Mouse (Mus musculus) inflammation-experienced regulatory T-cells, adult 6 months (primary cell): Measurements from ENCODE around the gene Tmprss7. TPM values are rescaled to one million over a fixed set of nuclear protein-coding genes. Genes with fewer than 3 reads are reported as not detected.

Experiments used
- ATAC-seq: one replicate; pipeline ENCODE4 v1.8.0; 2017
- polyA plus RNA-seq, 3 experiments: library from polyadenylated mRNA; unstranded; fragments of 100-300 nt; shearing (Covaris generic); gene quantifications; one replicate each; pipeline ENCODE4 v1.2.1; 2017

The Tmprss7 gene
- polyA plus RNA-seq, result not detected

DNA sequence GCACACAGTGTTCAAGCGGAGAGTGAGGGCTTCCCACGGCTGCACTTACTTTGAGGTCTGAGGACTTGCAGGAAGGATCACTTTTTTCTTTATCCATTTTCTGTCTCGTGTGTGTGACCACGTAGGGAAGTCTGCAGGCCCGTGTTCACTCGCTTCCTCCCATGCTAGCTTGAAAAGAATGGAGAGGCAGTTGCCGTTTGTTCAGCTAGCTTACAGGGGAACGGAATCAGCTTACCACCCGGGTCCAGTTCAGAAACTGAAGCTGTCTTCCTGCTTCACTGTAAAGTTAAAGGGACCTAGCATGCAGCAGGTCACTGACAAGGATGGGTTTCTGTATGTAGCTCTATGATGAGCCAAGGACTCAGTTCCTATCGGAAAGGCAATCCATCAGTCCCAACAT is at the start of gene Tmprss7:
Tmprss7 (minus strand) TSS at position 101 of the 400 bp plus-strand sequence.
- no peak for ATAC-seq

DNA sequence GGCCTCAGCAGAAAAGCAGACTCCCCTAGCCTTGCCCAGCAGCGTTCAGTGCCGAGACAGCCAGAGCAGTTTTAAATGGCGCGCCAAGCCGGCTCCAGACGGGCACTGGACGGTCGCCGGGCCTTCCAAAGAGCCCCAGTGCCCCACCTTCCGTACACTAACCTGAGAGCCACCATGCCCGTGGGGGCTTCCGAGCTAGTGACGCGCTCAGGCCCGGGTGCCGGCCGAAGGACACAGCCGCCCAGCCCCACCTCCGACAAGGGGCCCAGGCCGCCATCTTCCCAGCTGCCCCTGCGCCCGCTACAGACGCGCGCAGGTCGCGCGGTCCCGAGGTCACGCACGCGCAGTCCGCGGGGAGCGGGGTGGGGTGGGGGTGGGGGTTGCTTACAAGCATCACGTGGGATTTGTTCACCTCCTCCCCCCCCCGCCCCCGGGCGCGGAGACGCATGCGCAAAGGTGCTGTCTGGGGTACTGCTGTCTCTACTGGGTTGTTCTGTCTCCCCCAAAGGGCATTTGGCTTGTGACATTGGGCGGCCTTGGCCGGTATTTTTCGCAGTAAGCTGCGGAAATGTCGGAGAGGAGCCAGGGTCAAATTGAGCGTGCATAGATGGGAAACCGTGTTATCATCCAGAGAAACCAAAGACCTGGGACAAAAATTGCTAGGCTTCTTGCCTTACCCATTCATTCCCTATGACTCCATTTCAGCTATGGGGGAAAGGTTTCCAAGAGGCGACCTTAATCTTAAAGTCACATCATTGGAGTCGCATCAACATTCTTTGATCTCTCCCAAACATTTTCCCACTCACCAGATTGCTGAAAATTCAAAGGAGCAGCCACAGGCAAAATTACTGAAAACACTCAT is 49.4 kb upstream of the Tmprss7 start, which contains the start of gene Abhd10:
Abhd10 (minus strand) TSS at position 341 of the 862 bp plus-strand sequence.
- ATAC-seq, result peak; percentile 90

DNA sequence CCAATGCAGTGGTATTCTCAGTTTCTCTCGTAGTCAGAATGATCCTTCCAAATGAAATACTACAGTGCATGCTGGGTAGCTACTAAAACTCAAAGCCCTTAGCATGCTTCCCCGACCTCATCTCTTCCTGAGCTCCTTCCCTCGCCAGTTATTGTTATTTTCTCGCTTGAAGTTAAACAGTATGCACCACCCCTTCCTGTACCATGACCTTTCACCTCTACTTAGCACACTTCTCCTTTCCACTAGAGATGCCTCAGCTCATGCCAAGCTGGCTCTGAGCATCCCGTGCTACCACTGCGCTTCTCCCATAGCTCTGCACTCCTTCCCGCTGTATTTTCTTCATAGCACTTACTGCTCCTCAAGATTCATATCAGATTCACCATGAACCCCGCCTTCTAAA is 44.4 kb upstream of the Tmprss7 start:
- no peak for ATAC-seq

DNA sequence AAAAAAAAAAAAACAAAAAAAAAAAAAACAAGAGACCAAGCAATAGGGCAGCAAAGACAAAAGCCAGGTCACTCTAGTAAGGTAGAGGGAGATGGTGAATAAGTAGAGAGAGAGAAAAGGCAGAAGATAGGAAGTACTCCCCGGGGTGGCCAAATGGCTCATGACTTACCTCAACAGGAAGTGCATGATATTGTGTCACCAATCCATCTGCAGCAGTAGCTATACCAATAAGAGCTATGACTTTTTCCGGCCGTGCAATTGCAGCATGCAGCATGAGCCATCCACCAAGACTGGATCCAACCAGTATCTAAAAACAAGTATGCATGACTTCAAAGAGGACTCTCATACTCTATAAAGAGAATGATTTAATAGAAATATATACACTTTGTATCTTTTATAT is 43.3 kb upstream of the Tmprss7 start:
- no peak for ATAC-seq

DNA sequence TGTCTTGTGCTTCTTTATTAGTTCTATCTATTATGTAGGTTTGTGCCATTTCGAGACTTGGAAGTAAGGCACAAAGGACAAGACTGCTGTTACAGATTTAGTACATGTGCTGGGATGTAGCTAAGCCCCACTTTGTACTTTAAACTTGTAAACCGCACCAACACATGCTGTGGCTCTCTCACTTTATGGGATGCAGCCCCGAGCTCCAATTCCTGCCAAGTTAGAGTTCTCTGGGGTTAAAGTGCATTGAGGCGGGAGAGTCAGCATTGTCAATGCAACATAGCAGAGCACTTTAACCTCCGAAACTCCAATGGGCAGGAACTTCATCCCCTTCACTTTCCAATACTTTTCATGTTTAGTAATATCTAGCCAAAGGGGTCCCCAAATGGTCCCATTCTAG is 35.7 kb upstream of the Tmprss7 start:
- no peak for ATAC-seq

DNA sequence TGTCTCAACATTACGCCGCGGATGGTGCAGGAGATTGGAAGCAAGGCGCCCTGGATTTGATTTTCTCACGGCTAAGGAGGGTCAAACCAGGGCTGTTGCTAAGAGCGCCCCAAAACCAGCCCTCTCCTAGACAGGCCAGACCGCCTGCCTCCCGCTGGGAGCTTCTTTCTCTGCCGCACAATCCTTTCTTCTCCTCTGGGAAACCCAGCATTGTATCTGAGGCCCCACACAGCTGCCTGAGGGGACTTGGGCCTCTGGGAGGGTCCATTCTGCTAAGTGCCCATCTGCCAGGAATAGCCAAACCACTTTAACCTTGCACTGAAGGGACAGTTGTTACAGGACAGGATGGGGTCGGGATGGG is 31.3 kb upstream of the Tmprss7 start:
- ATAC-seq, result no peak

DNA sequence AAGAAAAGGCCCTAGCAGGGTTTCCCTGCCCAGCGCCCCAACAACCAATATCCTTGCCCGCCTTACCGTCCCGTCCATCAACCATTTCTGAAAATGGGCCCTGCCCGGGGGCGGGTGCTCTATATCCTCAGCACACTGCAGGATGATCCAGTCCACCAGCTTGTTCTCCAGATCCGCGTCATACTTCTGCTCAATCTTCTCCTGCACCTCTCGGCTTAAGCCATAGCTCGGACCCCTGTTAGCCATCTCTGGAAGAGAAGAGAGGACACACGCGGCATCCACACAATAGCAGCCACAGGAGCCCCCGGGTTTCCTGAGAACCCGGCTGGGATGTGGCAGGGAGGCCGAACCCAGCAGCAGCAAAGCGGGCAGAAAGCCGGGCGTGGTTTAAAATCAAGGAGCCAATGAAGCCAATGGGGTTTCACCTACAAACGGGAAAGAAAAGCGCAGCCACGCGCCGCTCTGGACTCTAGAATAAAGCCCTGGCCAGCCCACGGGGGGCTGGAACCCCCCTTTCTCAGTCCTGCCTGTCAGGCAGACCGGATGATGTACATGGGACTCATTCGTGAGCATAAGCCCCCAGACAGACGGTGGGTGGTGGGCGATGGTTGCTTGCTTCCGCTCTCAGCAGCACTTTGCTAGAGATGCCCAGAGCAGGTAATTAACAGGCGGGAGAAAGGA is 30.7 kb upstream of the Tmprss7 start, which contains the start of gene Tagln3:
Tagln3 (minus strand) TSS at position 548 of the 681 bp plus-strand sequence.
- ATAC-seq, result peak; percentile 65

DNA sequence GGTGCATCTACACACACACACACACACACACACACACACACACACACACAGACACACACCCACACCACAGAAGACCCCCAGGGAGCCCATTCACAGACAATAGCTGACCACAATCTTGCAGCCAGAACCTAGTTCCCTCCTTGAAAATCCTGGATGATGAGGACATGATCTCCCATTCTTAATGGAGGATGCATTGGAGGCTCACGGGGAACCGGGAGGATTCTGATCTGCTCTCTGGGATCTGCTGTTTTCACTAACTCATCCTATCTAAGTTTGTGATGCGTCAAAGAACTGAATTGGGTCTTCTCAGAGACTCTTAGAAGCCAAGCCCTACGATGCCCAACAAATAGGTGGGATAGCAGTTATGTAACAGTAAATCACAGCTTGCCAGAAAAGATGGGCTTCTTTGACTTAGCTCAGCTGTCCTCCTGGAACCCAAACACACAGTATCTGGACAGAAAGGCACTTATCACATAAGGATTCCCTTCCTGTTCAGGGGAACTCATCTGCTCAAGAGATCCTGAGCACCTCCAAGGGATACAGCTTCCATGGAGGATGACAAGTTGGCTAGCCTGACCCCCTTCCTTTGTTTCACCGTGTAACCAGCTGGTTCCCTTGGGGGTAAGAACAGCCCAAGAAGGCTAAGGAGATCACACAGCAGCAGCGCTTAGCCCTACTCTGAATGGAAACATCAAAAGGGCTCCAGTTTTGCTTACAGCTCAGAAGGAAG is 29.9 kb upstream of the Tmprss7 start:
- no peak for ATAC-seq

DNA sequence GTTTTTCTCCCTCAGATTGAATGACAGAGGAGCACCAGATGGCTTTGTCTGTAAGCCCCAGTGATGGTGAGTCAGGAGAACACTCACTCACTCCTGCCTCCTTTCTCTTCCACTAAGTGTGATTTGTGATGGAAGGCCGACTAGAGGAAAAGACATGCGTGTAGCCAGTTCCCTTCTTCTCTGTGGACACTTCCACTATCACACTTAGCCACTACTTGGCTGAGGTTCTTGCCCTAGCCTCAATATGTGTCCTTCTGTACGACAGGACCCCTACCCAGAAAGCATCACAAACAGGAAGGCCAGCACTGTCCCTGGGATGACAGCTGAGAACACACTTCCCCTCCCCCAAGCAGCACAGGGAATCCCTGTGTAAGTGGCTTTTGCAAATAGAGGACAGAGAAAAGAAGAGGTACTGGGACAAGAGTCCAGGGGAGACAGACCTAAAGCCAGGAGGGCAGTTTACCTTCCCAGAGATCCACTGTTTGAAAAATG is 29.0 kb upstream of the Tmprss7 start:
- no peak for ATAC-seq

DNA sequence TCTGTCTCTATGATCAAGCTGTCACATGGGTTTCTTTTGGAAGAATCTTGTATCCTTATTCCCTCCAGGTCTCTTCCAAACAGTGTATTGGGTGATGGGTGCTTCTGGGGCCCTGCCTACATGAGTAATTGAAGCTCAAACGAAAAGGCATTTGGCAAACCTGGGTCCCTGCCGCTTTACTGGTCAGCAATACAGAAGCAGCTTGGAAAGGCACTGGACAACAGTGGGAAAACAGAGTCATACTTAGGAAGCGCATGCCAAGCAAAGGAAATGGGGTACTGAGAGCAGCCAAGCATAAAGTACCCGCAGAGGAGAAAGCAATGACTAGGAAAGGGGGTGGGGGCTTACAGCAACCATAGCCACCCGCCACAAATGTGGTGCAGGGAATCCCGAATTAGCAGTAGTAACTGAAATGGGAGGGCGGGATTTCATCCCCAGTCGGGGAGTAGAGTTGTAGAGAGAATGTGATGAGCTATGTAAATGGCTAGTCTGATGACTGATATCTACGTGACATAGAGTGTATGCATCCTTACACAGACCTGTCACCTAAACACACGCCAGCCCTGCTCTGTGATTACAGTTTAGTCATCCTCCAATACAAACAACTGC is 26.7 kb upstream of the Tmprss7 start:
- no peak for ATAC-seq

DNA sequence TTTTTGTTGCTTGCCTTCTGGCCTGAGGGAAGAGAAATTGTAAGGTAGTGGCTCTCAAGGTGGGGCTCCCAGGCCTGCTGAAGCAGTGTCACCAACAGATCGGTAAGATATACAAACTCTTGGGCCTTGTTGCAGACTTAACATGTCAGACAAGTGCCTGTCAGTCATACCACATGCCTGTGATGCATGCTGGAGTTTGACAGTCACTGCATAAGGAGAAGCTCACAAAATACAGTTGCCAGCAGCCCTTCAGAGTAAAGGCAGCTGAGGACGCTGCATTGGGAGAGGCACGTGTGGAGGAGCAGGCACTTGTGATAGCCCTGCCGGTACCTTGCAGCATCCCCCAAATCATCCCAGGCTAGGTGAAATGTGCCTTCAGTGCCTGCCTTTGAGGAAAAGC is 24.8 kb upstream of the Tmprss7 start:
- no peak for ATAC-seq

DNA sequence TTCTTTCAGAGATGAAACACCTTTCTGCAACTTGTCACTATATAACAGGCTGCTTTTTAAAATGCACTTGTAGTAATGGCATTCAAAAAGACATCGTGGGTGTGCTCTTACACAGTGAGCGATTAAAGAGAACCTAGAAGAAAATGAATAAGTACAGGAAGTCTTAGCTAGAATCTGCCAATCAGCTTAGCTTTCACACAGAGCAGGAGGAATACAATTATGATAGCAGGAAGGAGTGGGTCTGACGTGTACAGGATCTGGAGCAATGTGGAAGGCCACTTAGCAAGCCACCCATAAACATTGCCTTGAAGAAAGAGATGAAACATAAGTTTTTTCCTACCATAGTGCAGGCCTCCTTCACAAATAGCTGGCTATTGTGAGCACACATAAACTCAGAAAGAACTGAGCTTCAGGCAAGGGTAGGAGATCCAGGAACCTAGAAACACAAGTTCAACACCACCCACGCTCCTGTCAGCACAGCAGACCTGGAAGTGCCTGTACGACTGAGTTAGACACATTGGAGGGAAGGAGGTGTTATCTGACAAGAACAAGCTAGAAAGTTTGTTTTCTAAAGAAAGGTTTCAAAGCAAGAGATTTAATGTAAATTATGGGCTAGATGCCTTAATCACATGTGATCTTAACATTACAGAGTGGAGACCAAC is 21.2 kb upstream of the Tmprss7 start:
- no peak for ATAC-seq

DNA sequence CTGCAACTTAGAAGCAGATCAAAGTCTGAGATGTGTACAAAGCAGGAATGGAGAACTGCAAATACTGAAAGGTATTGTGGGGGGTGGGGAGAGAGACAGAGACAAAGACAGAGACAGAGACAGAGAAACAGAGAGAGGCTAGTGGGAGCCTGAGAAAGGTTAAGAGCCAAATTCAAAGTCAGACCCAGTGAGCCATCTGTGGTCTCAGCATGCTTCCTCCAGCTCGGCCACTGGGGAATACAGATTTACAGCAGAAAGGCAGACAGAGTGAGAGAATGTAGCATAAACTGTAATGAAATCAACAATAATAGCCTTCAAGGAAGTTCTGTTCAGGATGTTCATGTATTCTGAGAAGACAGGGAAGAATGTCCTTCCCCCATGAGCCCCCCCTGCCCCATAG is 20.4 kb upstream of the Tmprss7 start:
- ATAC-seq, result no peak

DNA sequence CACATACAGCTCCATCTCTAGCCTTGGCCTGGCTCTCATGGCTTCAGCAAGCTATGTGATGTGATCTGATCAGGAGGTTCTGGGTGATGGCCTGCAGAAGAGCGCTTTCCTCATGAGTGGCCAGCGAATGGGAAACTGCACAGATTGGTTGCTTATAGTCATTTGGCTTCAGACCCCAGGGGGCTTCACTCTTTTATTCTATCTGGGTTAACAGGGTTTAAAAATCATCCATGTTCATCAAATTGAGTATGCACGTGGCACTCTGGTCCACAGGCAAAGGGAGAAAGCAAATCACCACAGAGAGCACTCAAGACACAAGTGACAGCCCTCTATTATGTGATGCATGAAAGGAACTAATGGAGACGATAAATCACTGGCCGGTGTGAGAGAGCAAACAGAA is 19.8 kb upstream of the Tmprss7 start:
- no peak for ATAC-seq

DNA sequence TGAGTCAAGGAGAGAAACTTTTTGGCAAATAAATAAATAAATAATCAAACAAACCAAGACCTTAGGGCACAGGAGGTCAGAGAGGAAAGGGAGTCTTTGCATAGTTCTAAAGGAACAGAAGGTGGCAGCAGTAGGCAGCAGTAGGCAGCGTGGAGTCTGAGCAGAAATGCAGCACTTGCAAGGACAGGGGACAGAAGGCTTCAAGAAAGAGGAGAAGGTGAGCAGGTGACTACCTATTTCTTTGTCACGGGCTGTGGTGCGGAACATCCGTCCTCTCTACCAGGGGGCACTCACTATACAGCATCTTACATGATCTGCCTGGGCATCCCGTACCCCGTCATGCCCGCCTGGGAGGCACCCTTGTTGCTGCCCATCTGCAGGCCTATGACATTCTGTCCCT is 17.8 kb upstream of the Tmprss7 start:
- no peak for ATAC-seq

DNA sequence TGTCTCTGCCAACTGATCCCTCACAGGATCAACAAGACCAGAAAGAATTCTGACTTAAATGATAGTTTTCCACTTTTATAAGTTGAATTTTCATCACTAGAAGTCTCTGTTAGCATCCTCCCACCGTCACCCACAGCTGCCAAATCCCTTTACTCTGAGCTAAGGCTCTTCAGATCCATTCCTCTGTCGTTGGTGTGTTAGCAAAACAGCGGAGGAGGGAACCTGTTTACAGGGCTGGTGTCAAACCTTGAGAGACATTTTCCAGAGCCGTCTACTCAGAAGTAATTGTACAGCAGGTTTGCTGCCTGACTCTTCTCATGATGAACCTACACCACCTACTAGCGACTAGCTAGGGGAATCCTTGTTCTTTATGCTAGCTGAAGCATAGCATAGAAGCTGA is 5.8 kb upstream of the Tmprss7 start:
- ATAC-seq, result no peak

DNA sequence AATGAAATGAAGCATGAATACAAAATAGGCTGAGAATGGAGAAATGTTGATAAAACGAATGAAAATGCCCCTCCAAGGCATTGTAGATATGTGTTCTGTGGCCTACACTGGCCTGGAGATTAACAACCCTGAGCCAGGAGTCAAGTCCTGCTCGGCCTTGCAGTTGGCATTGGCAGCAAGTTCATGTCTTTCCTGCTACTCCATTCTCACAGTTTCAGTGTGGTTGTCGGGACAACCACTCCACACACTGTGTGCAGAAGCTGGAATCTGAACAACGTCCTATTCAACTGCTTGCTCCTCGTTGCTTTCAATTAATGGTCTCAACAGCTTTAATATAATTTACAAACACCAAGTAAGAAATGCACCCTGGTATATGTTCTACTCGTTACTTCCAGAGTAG is 4.5 kb upstream of the Tmprss7 start:
- ATAC-seq, result no peak

DNA sequence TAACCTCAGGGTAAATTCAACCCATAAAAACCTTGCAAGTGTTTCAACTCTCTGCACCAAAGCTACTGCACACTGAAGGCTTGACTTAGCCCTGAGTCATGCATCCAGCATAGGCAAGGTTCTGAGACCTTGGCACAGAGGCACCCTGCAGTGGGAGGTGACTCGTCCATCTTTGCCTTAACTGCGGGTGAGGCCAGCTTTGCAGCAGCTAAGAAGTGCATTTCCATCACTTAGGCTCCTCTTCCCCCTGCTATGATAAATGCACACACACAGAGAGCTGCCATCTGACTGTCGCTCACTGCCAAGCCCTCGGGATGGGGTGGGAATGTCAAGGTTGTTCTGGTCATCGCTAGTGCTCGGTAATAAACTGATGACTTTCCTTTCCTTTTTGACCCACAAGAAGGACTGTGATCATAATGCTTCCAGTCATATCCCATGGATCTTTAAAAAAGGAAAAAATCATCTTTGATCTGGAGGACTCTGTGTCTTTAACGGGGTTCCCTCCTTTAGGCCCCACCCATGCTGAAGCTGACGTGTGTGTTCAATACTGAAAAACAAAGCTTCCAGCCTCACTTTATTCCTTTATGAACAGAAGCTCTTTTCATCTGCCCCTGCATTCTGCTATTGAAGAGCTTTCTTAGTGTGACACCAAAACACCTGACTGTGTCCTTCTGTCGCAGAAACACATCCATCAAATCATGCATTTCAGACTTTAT is 2.1 kb upstream of the Tmprss7 start:
- no peak for ATAC-seq

DNA sequence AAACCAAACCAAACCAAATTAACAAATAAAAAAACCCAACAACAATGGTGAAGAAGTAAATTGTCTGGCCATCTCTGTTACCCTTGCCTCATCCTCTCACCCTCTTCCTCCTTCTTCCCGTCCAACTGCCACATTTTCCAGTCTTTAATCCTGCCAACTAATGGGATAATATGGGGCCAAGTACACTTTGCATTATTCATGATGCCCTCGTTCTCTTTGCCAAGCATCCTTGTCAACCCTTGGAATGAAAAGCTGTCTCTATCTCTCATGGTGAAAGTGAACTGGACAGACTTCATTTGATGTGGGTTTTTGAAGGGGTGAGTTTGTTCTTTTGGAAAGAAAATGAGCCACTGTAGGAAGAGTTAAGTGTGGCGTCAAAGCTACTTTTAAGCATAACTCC is 607 bp downstream of the Tmprss7 start:
- no peak for ATAC-seq

DNA sequence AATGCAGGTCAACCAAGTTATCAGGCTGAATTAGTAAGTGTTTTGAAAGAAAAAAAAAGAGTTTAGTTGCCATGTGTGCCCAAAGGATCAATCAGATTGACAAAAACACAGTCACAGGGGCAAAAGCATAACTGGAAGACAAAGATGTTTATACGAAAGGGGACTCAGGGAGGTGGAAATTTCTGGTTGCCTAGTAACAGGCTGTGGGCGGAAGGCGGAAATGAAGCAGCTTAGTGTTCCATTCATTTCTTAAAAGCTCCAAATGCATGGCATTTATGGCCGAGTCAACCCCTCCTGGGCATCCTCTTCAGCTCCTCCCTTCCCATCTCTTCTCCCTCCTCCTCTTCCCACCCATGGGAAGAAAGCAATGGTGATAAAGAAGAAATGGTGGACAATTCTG is 3.3 kb downstream of the Tmprss7 start:
- ATAC-seq, result peak; percentile 100

DNA sequence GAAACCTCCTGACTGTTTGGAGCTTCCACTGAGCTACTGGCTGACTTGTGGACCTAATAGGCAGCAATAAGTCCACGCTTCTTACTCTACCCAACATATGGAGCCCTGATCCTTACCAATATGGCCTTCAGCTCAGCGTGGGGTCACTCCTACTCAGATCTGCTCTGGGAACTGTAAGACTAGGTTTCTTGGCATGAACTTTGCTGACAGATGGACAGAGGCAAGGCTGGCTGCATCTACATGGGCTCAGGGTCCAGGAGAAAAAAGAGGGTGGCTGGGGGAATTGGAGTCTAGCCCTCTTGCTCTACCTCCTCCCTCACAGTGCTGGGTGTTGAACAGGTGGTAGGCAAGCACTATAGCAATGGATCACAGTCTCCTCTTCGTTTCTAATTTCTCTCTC is 6.6 kb downstream of the Tmprss7 start:
- no peak for ATAC-seq

DNA sequence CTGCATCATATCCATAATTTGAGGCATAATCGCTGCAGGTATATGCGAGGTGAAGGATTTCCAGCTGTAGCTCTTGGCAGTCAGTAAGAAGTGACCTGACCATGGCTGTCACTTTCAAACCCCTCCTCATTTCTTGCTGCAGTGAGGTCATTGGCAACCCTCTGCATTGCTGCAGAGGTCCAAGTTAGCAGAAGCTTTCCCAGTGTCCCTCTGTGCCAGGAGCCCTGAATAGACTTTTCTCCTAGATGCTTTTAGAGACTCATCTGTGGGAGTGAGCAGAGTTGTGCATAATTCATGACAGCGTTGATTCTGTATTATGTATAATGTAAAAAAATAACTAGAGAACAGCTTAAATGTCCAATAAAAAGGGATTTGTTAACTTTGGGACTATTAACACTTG is 8.2 kb downstream of the Tmprss7 start:
- no peak for ATAC-seq
